Mouse (Mus musculus) forebrain, embryonic 11.5 days (tissue): ENCODE data around the gene Syt16. TPM values are rescaled to one million over a fixed set of nuclear protein-coding genes. Genes with fewer than 3 reads are reported as not detected.

ENCODE experiments used
- ATAC-seq: fragments of 200-750 bp; cut with Nextera tagmentation; replicated peaks from 2 replicates; pipeline ENCODE4 v1.8.0; 2017; ENCODE audit warnings: moderate TSS enrichment; ENCODE audit not compliant: low FRiP score
- DNase-seq: peaks from one replicate; pipeline ENCODE4 v3.0.0-alpha.2; 2017; ENCODE audit warnings: low spot score
- H3K27ac ChIP-seq: fragments of 300-500 bp; sonication (generic); 2 replicates; pipeline ENCODE4 v1.5.1; 2014; ENCODE audit warnings: low read depth, low read length
- H3K27me3 ChIP-seq: fragments of 300-500 bp; sonication (generic); 2 replicates; pipeline ENCODE4 v1.6.1; 2014; ENCODE audit warnings: mild to moderate bottlenecking, low read length, mixed read lengths; ENCODE audit not compliant: control insufficient read depth, insufficient read depth
- H3K36me3 ChIP-seq: fragments of 300-500 bp; sonication (generic); 2 replicates; pipeline ENCODE4 v1.6.1; 2014; ENCODE audit warnings: mild to moderate bottlenecking, low read length, moderate library complexity, mixed read lengths; ENCODE audit not compliant: control insufficient read depth, insufficient read depth
- H3K4me1 ChIP-seq: fragments of 300-500 bp; sonication (generic); replicated peaks from 2 replicates; pipeline ENCODE4 v1.6.1; 2014; ENCODE audit warnings: low read length, mixed read lengths; ENCODE audit not compliant: control insufficient read depth, insufficient read depth
- H3K4me2 ChIP-seq: fragments of 300-500 bp; sonication (generic); 2 replicates; pipeline ENCODE4 v1.6.1; 2014; ENCODE audit warnings: low read depth, mild to moderate bottlenecking, low read length, moderate library complexity, mixed read lengths; ENCODE audit not compliant: severe bottlenecking
- H3K4me3 ChIP-seq: fragments of 300-500 bp; sonication (generic); 2 replicates; pipeline ENCODE4 v1.5.1; 2014; ENCODE audit warnings: low read depth, low read length
- H3K9ac ChIP-seq: fragments of 300-500 bp; sonication (generic); 2 replicates; pipeline ENCODE4 v1.6.1; 2014; ENCODE audit warnings: low read length
- H3K9me3 ChIP-seq: fragments of 300-500 bp; sonication (generic); 2 replicates; pipeline ENCODE4 v1.6.1; 2016; ENCODE audit warnings: low read length, mixed read lengths; ENCODE audit not compliant: control insufficient read depth
- WGBS: fragments of 180-500 bp; shearing (Covaris S2); extraction: QIAGEN DNeasy Blood & Tissue Kit; methylation state at CpG from one replicate; pipeline ENCODE4 v1.1.7; 2014; 5-methylcytosine and 5-hydroxymethylcytosine counted together
- polyA plus RNA-seq: library from polyadenylated mRNA; unstranded; fragments of >200 nt; fragmentation: Nextera tagmentation; extraction: Ambion mirVana; gene quantifications from 2 replicates; pipeline ENCODE4 v1.2.1, GENCODE M21; 2014

Syt16 gene
- polyA plus RNA-seq, 1 experiment from 2014 or later: 4.9 TPM

GRCm38 (mm10) chr12:74303418-74304294, 306.2 kb downstream of the Syt16 start:
- DNase-seq (no peak), ATAC-seq (no peak)
- no peak overlapping the region for H3K9ac ChIP-seq
- no peaks in the 10 kb centered on the region for H3K36me3 ChIP-seq
- H3K4me1 ChIP-seq: no peaks in the 10 kb centered on the region
- H3K9me3 ChIP-seq: no peaks in the 10 kb centered on the region
- H3K27me3 ChIP-seq: no peaks in the 10 kb centered on the region
- 75% methylated on average over 9 of the region's 9 CpGs for WGBS
- H3K27ac ChIP-seq: no peak overlapping the region
- H3K4me2 ChIP-seq: no peak overlapping the region
- no peak overlapping the region for H3K4me3 ChIP-seq

GRCm38 (mm10) chr12:74312611-74313010, 315.1 kb downstream of the Syt16 start:
- ATAC-seq (no peak), DNase-seq (no peak)
- Histone ChIP-seq H3K27me3 (no peaks in the 10 kb centered on the region), H3K4me1 (no peaks in the 10 kb centered on the region), H3K4me2 (no peak overlapping the region), H3K9ac (no peak overlapping the region), H3K36me3 (no peaks in the 10 kb centered on the region), H3K4me3 (no peak overlapping the region), H3K27ac (no peak overlapping the region), H3K9me3 (no peaks in the 10 kb centered on the region)
- WGBS: 81% methylated on average over 3 of the region's 3 CpGs

- Histone ChIP-seq H3K27me3 (no peaks in the 10 kb centered on the region), H3K4me2 (no peak overlapping the region), H3K36me3 (no peaks in the 10 kb centered on the region), H3K4me1 (no peaks in the 10 kb centered on the region), H3K4me3 (no peak overlapping the region), H3K27ac (no peak overlapping the region), H3K9me3 (no peaks in the 10 kb centered on the region), H3K9ac (no peak overlapping the region)
- DNase-seq: no peak
- WGBS: 48% methylated on average over 2 of the region's 2 CpGs
- ATAC-seq: no peak
These were observed 317.8 kb downstream of the Syt16 start for GRCm38 (mm10) chr12:74315221-74315620.

- Histone ChIP-seq H3K4me2 (peak within 1 kb of the TSS; percentile 59), H3K4me1 (no peaks in the 10 kb centered on the region), H3K4me3 (peak within 1 kb of the TSS; percentile 40), H3K9me3 (no peaks in the 10 kb centered on the region), H3K9ac (peak within 1 kb of the TSS; percentile 65), H3K27ac (peak within 1 kb of the TSS; percentile 63), H3K36me3 (no peaks in the 10 kb centered on the region), H3K27me3 (no peaks in the 10 kb centered on the region)
- ATAC-seq (peak; percentile 70), DNase-seq (peak; percentile 62)
- WGBS: 34% methylated on average over 16 of the region's 18 CpGs
These were observed 319.0 kb downstream of the Syt16 start, which contains the start of gene Gm11042 for GRCm38 (mm10) chr12:74316344-74316973. Gene Gm11042 (minus strand): TSS chr12:74316394.

GRCm38 (mm10) chr12:74316989-74317759, 319.7 kb downstream of the Syt16 start:
- no peaks in the 10 kb centered on the region for H3K27me3 ChIP-seq
- peak; percentile 88 for ATAC-seq
- H3K36me3 ChIP-seq: no peaks in the 10 kb centered on the region
- WGBS: 21% methylated on average over 15 of the region's 15 CpGs
- no peaks in the 10 kb centered on the region for H3K9me3 ChIP-seq
- H3K9ac ChIP-seq: peak overlapping the region; percentile 65
- DNase-seq: peak; percentile 87
- no peaks in the 10 kb centered on the region for H3K4me1 ChIP-seq
- H3K27ac ChIP-seq: peak overlapping the region; percentile 63
- peak overlapping the region; percentile 59 for H3K4me2 ChIP-seq
- peak overlapping the region; percentile 40 for H3K4me3 ChIP-seq

GRCm38 (mm10) chr12:74320318-74320717, 322.9 kb downstream of the Syt16 start:
- ATAC-seq: no peak
- WGBS: 18% methylated on average over 10 of the region's 10 CpGs
- H3K9me3 ChIP-seq: no peaks in the 10 kb centered on the region
- no peak overlapping the region for H3K9ac ChIP-seq
- no peak overlapping the region for H3K4me2 ChIP-seq
- no peaks in the 10 kb centered on the region for H3K4me1 ChIP-seq
- no peaks in the 10 kb centered on the region for H3K27me3 ChIP-seq
- DNase-seq: peak; percentile 85
- no peak overlapping the region for H3K27ac ChIP-seq
- H3K4me3 ChIP-seq: no peak overlapping the region
- H3K36me3 ChIP-seq: no peaks in the 10 kb centered on the region

- no peak overlapping the region for H3K9ac ChIP-seq
- no peak for DNase-seq
- WGBS: 82% methylated on average over 5 of the region's 5 CpGs
- H3K27me3 ChIP-seq: no peaks in the 10 kb centered on the region
- H3K4me2 ChIP-seq: no peak overlapping the region
- H3K4me3 ChIP-seq: no peak overlapping the region
- no peak for ATAC-seq
- H3K4me1 ChIP-seq: no peaks in the 10 kb centered on the region
- no peaks in the 10 kb centered on the region for H3K9me3 ChIP-seq
- H3K27ac ChIP-seq: no peak overlapping the region
- no peaks in the 10 kb centered on the region for H3K36me3 ChIP-seq
These were observed 324.5 kb downstream of the Syt16 start for GRCm38 (mm10) chr12:74321981-74322380.
